Mouse (Mus musculus) forebrain, embryonic 14.5 days (tissue): ENCODE results near the gene Zdhhc6. TPM values are rescaled to one million over a fixed set of nuclear protein-coding genes. Genes with fewer than 3 reads are reported as not detected.

Experiments used
- ATAC-seq: fragments of 200-750 bp; cut with Nextera tagmentation; 2 replicates; pipeline ENCODE4 v1.8.0; 2017; ENCODE audit warnings: mild to moderate bottlenecking, moderate library complexity
- DNase-seq: peaks from one replicate; pipeline ENCODE4 v3.0.0-alpha.2; 2015; ENCODE audit warnings: low spot score
- H3K27ac ChIP-seq: fragments of 300-500 bp; sonication (generic); 2 replicates; pipeline ENCODE4 v1.5.1; 2014; ENCODE audit warnings: low read depth, mild to moderate bottlenecking, control low read depth, low read length, moderate library complexity
- H3K27me3 ChIP-seq: fragments of 300-500 bp; sonication (generic); replicated peaks from 2 replicates; pipeline ENCODE4 v1.6.1; 2014; ENCODE audit warnings: low read length, control low read depth, mixed read lengths; ENCODE audit not compliant: control insufficient read depth, insufficient read depth
- H3K36me3 ChIP-seq: fragments of 300-500 bp; sonication (generic); 2 replicates; pipeline ENCODE4 v1.6.1; 2014; ENCODE audit warnings: low read length, control low read depth; ENCODE audit not compliant: control insufficient read depth, insufficient read depth
- H3K4me1 ChIP-seq: fragments of 300-500 bp; sonication (generic); 2 replicates; pipeline ENCODE4 v1.6.1; 2014; ENCODE audit warnings: antibody characterized with exemption, low read length, control low read depth; ENCODE audit not compliant: control insufficient read depth, insufficient read depth
- H3K4me2 ChIP-seq: fragments of 300-500 bp; sonication (generic); 2 replicates; pipeline ENCODE4 v1.6.1; 2014; ENCODE audit warnings: mild to moderate bottlenecking, control low read depth, low read length
- H3K4me3 ChIP-seq: fragments of 300-500 bp; sonication (generic); 2 replicates; pipeline ENCODE4 v1.5.1; 2014; ENCODE audit warnings: low read depth, low read length, control low read depth
- H3K9ac ChIP-seq: fragments of 300-500 bp; sonication (generic); 2 replicates; pipeline ENCODE4 v1.6.1; 2014; ENCODE audit warnings: mild to moderate bottlenecking, low read length, control low read depth, moderate library complexity
- H3K9me3 ChIP-seq: fragments of 300-500 bp; sonication (generic); replicated peaks from 2 replicates; pipeline ENCODE4 v1.6.1; 2016; ENCODE audit warnings: low read length, control low read depth, mixed read lengths; ENCODE audit not compliant: control insufficient read depth
- WGBS: fragments of 180-500 bp; shearing (Covaris S2); extraction: QIAGEN DNeasy Blood & Tissue Kit; methylation state at CpG from one replicate; pipeline ENCODE4 v1.1.7; 2014; 5-methylcytosine and 5-hydroxymethylcytosine counted together
- polyA plus RNA-seq: library from polyadenylated mRNA; unstranded; fragments of >200 nt; fragmentation: Nextera tagmentation; extraction: Ambion mirVana; gene quantifications from 2 replicates; pipeline ENCODE4 v1.2.1, GENCODE M21; 2014

Gene Zdhhc6
- polyA plus RNA-seq, 1 experiment from 2014 or later: 60.3 TPM

GRCm38 (mm10) chr19:55247991-55248520, 67.8 kb downstream of the Zdhhc6 start:
- Histone ChIP-seq H3K9me3 (no peaks in the 10 kb centered on the region), H3K27me3 (no peaks in the 10 kb centered on the region), H3K4me2 (no peak overlapping the region), H3K9ac (no peak overlapping the region), H3K4me3 (no peak overlapping the region), H3K27ac (no peak overlapping the region), H3K36me3 (no peaks in the 10 kb centered on the region), H3K4me1 (no peaks in the 10 kb centered on the region)
- WGBS: 83% methylated on average over 9 of the region's 9 CpGs
- DNase-seq (no peak), ATAC-seq (no peak)

GRCm38 (mm10) chr19:55247563-55247962, 68.3 kb downstream of the Zdhhc6 start:
- Histone ChIP-seq H3K9me3 (no peaks in the 10 kb centered on the region), H3K4me3 (no peak overlapping the region), H3K36me3 (no peaks in the 10 kb centered on the region), H3K9ac (no peak overlapping the region), H3K4me2 (no peak overlapping the region), H3K4me1 (no peaks in the 10 kb centered on the region), H3K27me3 (no peaks in the 10 kb centered on the region), H3K27ac (no peak overlapping the region)
- DNase-seq (no peak), ATAC-seq (no peak)
- 86% methylated on average over 5 of the region's 5 CpGs for WGBS

- no peak for ATAC-seq
- Histone ChIP-seq H3K27ac (no peak overlapping the region), H3K4me2 (no peak overlapping the region), H3K4me1 (no peaks in the 10 kb centered on the region), H3K9ac (no peak overlapping the region), H3K27me3 (no peaks in the 10 kb centered on the region), H3K4me3 (no peak overlapping the region), H3K9me3 (no peaks in the 10 kb centered on the region), H3K36me3 (no peaks in the 10 kb centered on the region)
- no peak for DNase-seq
- WGBS: 33% methylated on average over 7 of the region's 7 CpGs
Observed at GRCm38 (mm10) chr19:55244791-55245231, 71.0 kb downstream of the Zdhhc6 start.

GRCm38 (mm10) chr19:55241186-55241645, 74.6 kb downstream of the Zdhhc6 start, which contains the start of gene Gucy2g:
TSS of gene Gucy2g (minus strand) at chr19:55241236.
- Histone ChIP-seq H3K9me3 (no peaks in the 10 kb centered on the region), H3K4me2 (no peak within 1 kb of the TSS), H3K27ac (no peak within 1 kb of the TSS), H3K9ac (no peak within 1 kb of the TSS), H3K36me3 (no peaks in the 10 kb centered on the region), H3K27me3 (no peaks in the 10 kb centered on the region), H3K4me1 (no peaks in the 10 kb centered on the region), H3K4me3 (no peak within 1 kb of the TSS)
- WGBS: 72% methylated on average over 6 of the region's 6 CpGs
- ATAC-seq (no peak), DNase-seq (no peak)

- H3K36me3 ChIP-seq: no peaks in the 10 kb centered on the region
- no peaks in the 10 kb centered on the region for H3K27me3 ChIP-seq
- H3K27ac ChIP-seq: no peak overlapping the region
- no peak overlapping the region for H3K4me3 ChIP-seq
- no peak for ATAC-seq
- DNase-seq: no peak
- WGBS: 84% methylated on average over 6 of the region's 6 CpGs
- H3K9ac ChIP-seq: no peak overlapping the region
- no peak overlapping the region for H3K4me2 ChIP-seq
- no peaks in the 10 kb centered on the region for H3K9me3 ChIP-seq
- no peaks in the 10 kb centered on the region for H3K4me1 ChIP-seq
Observed at GRCm38 (mm10) chr19:55239766-55240426, 75.9 kb downstream of the Zdhhc6 start.

GRCm38 (mm10) chr19:55236564-55236963, 79.3 kb downstream of the Zdhhc6 start:
- WGBS: 87% methylated on average over 5 of the region's 5 CpGs

GRCm38 (mm10) chr19:55236026-55236425, 79.8 kb downstream of the Zdhhc6 start:
- DNase-seq: no peak
- Histone ChIP-seq H3K36me3 (no peaks in the 10 kb centered on the region), H3K9me3 (no peaks in the 10 kb centered on the region), H3K4me2 (no peak overlapping the region), H3K4me3 (no peak overlapping the region), H3K27ac (no peak overlapping the region), H3K9ac (no peak overlapping the region), H3K27me3 (no peaks in the 10 kb centered on the region), H3K4me1 (no peaks in the 10 kb centered on the region)
- WGBS: 54% methylated on average over 2 of the region's 2 CpGs
- ATAC-seq: no peak

More at GRCm38 (mm10) chr19:55236564-55236963, 79.3 kb downstream of the Zdhhc6 start:
- no peak overlapping the region for H3K4me3 ChIP-seq
- no peaks in the 10 kb centered on the region for H3K27me3 ChIP-seq
- no peak for DNase-seq
- no peaks in the 10 kb centered on the region for H3K9me3 ChIP-seq
- H3K36me3 ChIP-seq: no peaks in the 10 kb centered on the region
- no peak overlapping the region for H3K9ac ChIP-seq
- H3K27ac ChIP-seq: no peak overlapping the region
- H3K4me2 ChIP-seq: no peak overlapping the region
- no peaks in the 10 kb centered on the region for H3K4me1 ChIP-seq
- no peak for ATAC-seq

GRCm38 (mm10) chr19:55232136-55232535, 83.7 kb downstream of the Zdhhc6 start:
- H3K27ac ChIP-seq: no peak overlapping the region
- H3K27me3 ChIP-seq: no peaks in the 10 kb centered on the region
- no peak overlapping the region for H3K9ac ChIP-seq
- H3K36me3 ChIP-seq: no peaks in the 10 kb centered on the region
- H3K4me3 ChIP-seq: no peak overlapping the region
- no peaks in the 10 kb centered on the region for H3K4me1 ChIP-seq
- ATAC-seq: no peak
- WGBS: 77% methylated on average over 8 of the region's 8 CpGs
- no peaks in the 10 kb centered on the region for H3K9me3 ChIP-seq
- DNase-seq: no peak
- H3K4me2 ChIP-seq: no peak overlapping the region

GRCm38 (mm10) chr19:55231081-55231480, 84.8 kb downstream of the Zdhhc6 start:
- H3K27me3 ChIP-seq: no peaks in the 10 kb centered on the region
- H3K4me2 ChIP-seq: no peak overlapping the region
- H3K9ac ChIP-seq: no peak overlapping the region
- WGBS: 82% methylated on average over 10 of the region's 10 CpGs
- ATAC-seq: no peak
- H3K36me3 ChIP-seq: no peaks in the 10 kb centered on the region
- no peak for DNase-seq
- H3K4me1 ChIP-seq: no peaks in the 10 kb centered on the region
- H3K4me3 ChIP-seq: no peak overlapping the region
- H3K9me3 ChIP-seq: no peaks in the 10 kb centered on the region
- no peak overlapping the region for H3K27ac ChIP-seq
